Mouse (Mus musculus): ENCODE results near the gene Srp14.

Srp14 gene

DNA sequence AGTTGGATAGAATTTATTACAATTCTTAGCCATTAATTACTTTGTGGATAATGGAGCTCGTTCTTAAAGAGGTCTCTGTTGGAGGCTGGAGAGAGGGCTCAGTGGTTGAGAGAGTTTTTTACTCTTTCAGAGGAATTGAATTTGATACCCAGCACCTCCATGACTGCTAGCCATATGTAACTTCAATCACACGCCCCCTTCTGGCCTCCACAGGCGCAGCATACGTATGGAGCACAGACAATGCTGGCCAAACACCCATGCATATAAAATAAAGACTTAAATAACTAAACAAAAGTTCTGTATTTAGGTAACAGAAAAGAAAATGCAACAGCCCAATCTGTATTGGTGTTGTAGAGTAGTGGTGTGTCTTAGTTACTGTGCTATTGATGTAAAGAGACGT, 47.9 kb downstream of the Srp14 start:
- no peak for DNase-seq (ENCODE audit: low spot score in 2 of 2)

DNA sequence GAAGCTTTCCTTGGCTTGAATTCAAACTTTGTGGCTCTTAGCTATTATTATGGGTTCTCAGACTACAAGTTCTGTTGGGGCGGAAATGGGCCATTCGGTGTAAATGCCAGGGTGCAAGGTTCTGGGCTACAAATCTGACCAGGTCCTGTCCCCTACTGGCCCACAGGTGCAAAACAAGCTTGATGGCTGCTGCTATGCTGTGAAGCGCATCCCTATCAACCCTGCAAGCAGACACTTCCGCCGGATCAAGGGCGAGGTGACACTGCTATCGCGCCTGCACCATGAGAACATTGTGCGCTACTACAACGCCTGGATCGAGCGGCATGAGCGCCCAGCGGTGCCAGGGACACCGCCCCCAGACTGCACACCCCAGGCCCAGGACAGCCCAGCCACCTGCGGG, 48.9 kb downstream of the Srp14 start:
- no peak for DNase-seq (ENCODE audit: low spot score in 2 of 2)

DNA sequence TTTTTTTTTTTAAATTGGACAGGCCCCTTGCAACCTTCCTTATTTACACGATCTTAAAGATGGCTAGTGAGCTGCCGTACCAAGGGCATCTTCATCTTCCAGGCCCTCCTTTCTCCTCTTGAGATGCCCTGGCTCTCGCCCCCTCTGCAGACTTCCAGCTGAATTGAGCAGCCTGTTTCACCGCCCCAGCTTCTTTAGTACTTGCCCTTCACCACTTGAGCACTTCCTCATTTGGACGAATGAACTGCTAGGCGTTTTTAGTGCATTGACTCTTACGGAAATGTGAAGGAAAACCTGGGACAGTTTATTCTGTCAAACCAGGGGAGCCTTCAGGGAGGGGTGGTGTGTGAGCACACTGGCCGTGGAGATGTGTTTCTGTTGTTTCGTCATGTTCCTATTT, 50.2 kb downstream of the Srp14 start:
- no peak for DNase-seq (ENCODE audit: low spot score in 2 of 2)

DNA sequence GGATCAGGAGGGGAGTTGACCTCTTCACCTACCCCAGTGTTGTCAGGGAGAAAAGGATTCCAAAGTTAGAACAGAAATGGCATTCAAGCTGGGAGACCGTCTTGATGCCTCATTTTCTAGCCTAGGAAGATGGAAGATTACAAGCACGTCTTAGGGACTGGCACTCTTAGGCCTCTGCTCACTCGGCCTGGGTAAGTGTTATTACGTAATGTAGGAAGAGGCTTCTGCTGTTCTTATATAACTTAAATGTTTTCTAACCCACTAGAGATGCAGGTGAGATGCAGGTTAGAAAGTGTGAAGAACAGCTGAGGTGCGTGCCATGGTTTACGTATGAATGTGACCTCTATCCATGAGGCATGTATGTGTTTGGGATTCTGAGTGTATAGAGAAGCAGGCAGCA, 51.2 kb downstream of the Srp14 start:
- DNase-seq (ENCODE audit: low spot score in 2 of 2) = no peak
